Mouse (Mus musculus): ENCODE data around the gene Tbx5.

- TF ChIP-seq GATA1 (IDR thresholded peaks at IDR 0.05; ENCODE audit: borderline replicate concordance, low read length): no peak
- no peak for TF ChIP-seq FLI1 (IDR thresholded peaks at IDR 0.05; ENCODE audit: low read length)
These were observed 24.8 kb upstream of the Tbx5 start for GRCm38 (mm10) chr5:119807481-119808183.
